Mouse (Mus musculus): ENCODE measurements around the gene Lpar3. TPM values are rescaled to one million over a fixed set of nuclear protein-coding genes. Genes with fewer than 3 reads are reported as not detected.

The Lpar3 gene
- polyA plus RNA-seq, 1 experiment, result 1.7 TPM

Other genes with a start within 250 kb of the Lpar3 start
- 3.3 and 3.5 TPM in 2 replicates for gene Syde2, start 233.1 kb upstream of the Lpar3 start, polyA plus RNA-seq (2012; rRNA removed)
- 0.57 TPM in 1 of 2 replicates, not detected in the other for gene Wdr63, start 112.8 kb upstream of the Lpar3 start, polyA plus RNA-seq (2012; rRNA removed)
- gene Mcoln3, start 103.5 kb upstream of the Lpar3 start, polyA plus RNA-seq (2012; rRNA removed), result 0.06 TPM in 1 of 2 replicates, not detected in the other
- not detected in 2 replicates for gene Mcoln2, start 71.1 kb upstream of the Lpar3 start, polyA plus RNA-seq (2012; rRNA removed)
- gene Ssx2ip, start 183.7 kb downstream of the Lpar3 start, polyA plus RNA-seq (2012; rRNA removed), result 38.1 and 38.9 TPM in 2 replicates
- gene Ctbs, start 228.8 kb downstream of the Lpar3 start, polyA plus RNA-seq (2012; rRNA removed), result 5.1 and 6.0 TPM in 2 replicates

Measured in frontal cortex, adult 2 months (tissue).